Mouse (Mus musculus) embryonic facial prominence, embryonic 13.5 days (tissue): ENCODE results near the gene Tab1. TPM values are rescaled to one million over a fixed set of nuclear protein-coding genes. Genes with fewer than 3 reads are reported as not detected.

Source experiments
- ATAC-seq: fragments of 200-750 bp; cut with Nextera tagmentation; 2 replicates; pipeline ENCODE4 v1.8.0; 2017; ENCODE audit warnings: low read depth; ENCODE audit not compliant: insufficient number of reproducible peaks, insufficient read depth, low FRiP score, low TSS enrichment
- H3K27ac ChIP-seq: fragments of 300-500 bp; sonication (generic); 2 replicates; pipeline ENCODE4 v1.5.1; 2015; ENCODE audit warnings: moderate library complexity, mild to moderate bottlenecking, inconsistent platforms
- H3K27me3 ChIP-seq: fragments of 300-500 bp; sonication (generic); 2 replicates; pipeline ENCODE4 v1.6.1; 2015; ENCODE audit warnings: mild to moderate bottlenecking, inconsistent platforms
- H3K36me3 ChIP-seq: fragments of 300-500 bp; sonication (generic); 2 replicates; pipeline ENCODE4 v1.6.1; 2015; ENCODE audit warnings: mild to moderate bottlenecking, inconsistent platforms
- H3K4me1 ChIP-seq: fragments of 300-500 bp; sonication (generic); 2 replicates; pipeline ENCODE4 v1.6.1; 2015; ENCODE audit warnings: inconsistent platforms
- H3K4me2 ChIP-seq: fragments of 300-500 bp; sonication (generic); 2 replicates; pipeline ENCODE4 v1.6.1; 2015; ENCODE audit warnings: moderate library complexity, mild to moderate bottlenecking, inconsistent platforms
- H3K4me3 ChIP-seq: fragments of 300-500 bp; sonication (generic); 2 replicates; pipeline ENCODE4 v1.5.1; 2015; ENCODE audit warnings: mild to moderate bottlenecking, inconsistent platforms
- H3K9ac ChIP-seq: fragments of 300-500 bp; sonication (generic); 2 replicates; pipeline ENCODE4 v1.6.1; 2015; ENCODE audit warnings: mild to moderate bottlenecking, inconsistent platforms
- H3K9me3 ChIP-seq: fragments of 300-500 bp; sonication (generic); 2 replicates; pipeline ENCODE4 v1.6.1; 2016; ENCODE audit warnings: inconsistent platforms
- WGBS: fragments of 180-500 bp; shearing (Covaris S2); methylation state at CpG from one replicate; pipeline ENCODE4 v1.1.7; 2015; ENCODE audit warnings: mixed read lengths; 5-methylcytosine and 5-hydroxymethylcytosine counted together
- polyA plus RNA-seq: library from polyadenylated mRNA; unstranded; fragments of >200 nt; fragmentation: Nextera tagmentation; extraction: Ambion mirVana; gene quantifications from 2 replicates; pipeline ENCODE4 v1.2.1, GENCODE M21; 2015

The Tab1 gene
- polyA plus RNA-seq, 1 experiment from 2014 or later: 48.0 TPM

GRCm38 (mm10) chr15:80188927-80189326 is 56.0 kb downstream of the Tab1 start:
- H3K4me1 ChIP-seq: peaks cover 12% of the 10 kb centered on the region
- H3K9ac ChIP-seq: no peak overlapping the region
- 83% methylated on average over 5 of the region's 5 CpGs for WGBS
- no peak overlapping the region for H3K4me3 ChIP-seq
- ATAC-seq: no peak
- H3K27ac ChIP-seq: no peak overlapping the region
- H3K36me3 ChIP-seq: 0 out of 2 replicates have a peak, but pooled peaks cover 4% of the 10 kb centered on the region
- no peaks in the 10 kb centered on the region for H3K27me3 ChIP-seq
- no peaks in the 10 kb centered on the region for H3K9me3 ChIP-seq
- H3K4me2 ChIP-seq: no peak overlapping the region

- ATAC-seq: peak; percentile 22; the same call in 1 of the 2 replicates
Measured at GRCm38 (mm10) chr15:80190075-80190474, 57.1 kb downstream of the Tab1 start.

GRCm38 (mm10) chr15:80191585-80192245 is 58.8 kb downstream of the Tab1 start:
- Histone ChIP-seq H3K9me3 (no peaks in the 10 kb centered on the region), H3K4me2 (no peak overlapping the region), H3K4me1 (peaks cover 12% of the 10 kb centered on the region), H3K27ac (no peak overlapping the region), H3K27me3 (no peaks in the 10 kb centered on the region), H3K36me3 (0 out of 2 replicates have a peak, but pooled peaks cover 3% of the 10 kb centered on the region), H3K9ac (no peak overlapping the region), H3K4me3 (no peak overlapping the region)
- 74% methylated on average over 8 of the region's 8 CpGs for WGBS
- no peak for ATAC-seq

More at GRCm38 (mm10) chr15:80190075-80190474, 57.1 kb downstream of the Tab1 start:
- 74% methylated on average over 4 of the region's 4 CpGs for WGBS
- Histone ChIP-seq H3K9ac (no peak overlapping the region), H3K9me3 (no peaks in the 10 kb centered on the region), H3K27ac (no peak overlapping the region), H3K4me1 (peaks cover 12% of the 10 kb centered on the region), H3K4me2 (no peak overlapping the region), H3K27me3 (no peaks in the 10 kb centered on the region), H3K36me3 (0 out of 2 replicates have a peak, but pooled peaks cover 4% of the 10 kb centered on the region), H3K4me3 (no peak overlapping the region)

- no peak overlapping the region for H3K4me2 ChIP-seq
- no peak overlapping the region for H3K4me3 ChIP-seq
- H3K4me1 ChIP-seq: peaks cover 12% of the 10 kb centered on the region
- no peak for ATAC-seq
- no peaks in the 10 kb centered on the region for H3K9me3 ChIP-seq
- no peak overlapping the region for H3K9ac ChIP-seq
- no peaks in the 10 kb centered on the region for H3K27me3 ChIP-seq
- H3K27ac ChIP-seq: no peak overlapping the region
- 0 out of 2 replicates have a peak, but pooled peaks cover 3% of the 10 kb centered on the region for H3K36me3 ChIP-seq
- 81% methylated on average over 6 of the region's 6 CpGs for WGBS
Measured at GRCm38 (mm10) chr15:80192246-80192585, 59.3 kb downstream of the Tab1 start.

GRCm38 (mm10) chr15:80192847-80193246 is 59.9 kb downstream of the Tab1 start:
- no peak for ATAC-seq
- 79% methylated on average over 7 of the region's 7 CpGs for WGBS

GRCm38 (mm10) chr15:80199556-80199955 is 66.6 kb downstream of the Tab1 start:
- ATAC-seq: no peak

More at GRCm38 (mm10) chr15:80192847-80193246, 59.9 kb downstream of the Tab1 start:
- Histone ChIP-seq H3K4me2 (no peak overlapping the region), H3K9ac (no peak overlapping the region), H3K4me1 (peaks cover 12% of the 10 kb centered on the region), H3K9me3 (no peaks in the 10 kb centered on the region), H3K36me3 (0 out of 2 replicates have a peak, but pooled peaks cover 3% of the 10 kb centered on the region), H3K27ac (no peak overlapping the region), H3K4me3 (no peak overlapping the region), H3K27me3 (no peaks in the 10 kb centered on the region)

GRCm38 (mm10) chr15:80202111-80202775 is 69.3 kb downstream of the Tab1 start:
- ATAC-seq: no peak
- H3K27me3 ChIP-seq: no peaks in the 10 kb centered on the region
- H3K4me1 ChIP-seq: peaks cover 16% of the 10 kb centered on the region

More at GRCm38 (mm10) chr15:80199556-80199955, 66.6 kb downstream of the Tab1 start:
- WGBS: 63% methylated on average over 2 of the region's 2 CpGs
- Histone ChIP-seq H3K27me3 (no peaks in the 10 kb centered on the region), H3K27ac (no peak overlapping the region), H3K4me1 (peaks cover 16% of the 10 kb centered on the region), H3K36me3 (peaks cover 11% of the 10 kb centered on the region; the same call in 1 of the 2 replicates), H3K4me2 (no peak overlapping the region), H3K9me3 (no peaks in the 10 kb centered on the region), H3K4me3 (no peak overlapping the region), H3K9ac (no peak overlapping the region)

GRCm38 (mm10) chr15:80203406-80203805 is 70.5 kb downstream of the Tab1 start:
- Histone ChIP-seq H3K9me3 (no peaks in the 10 kb centered on the region), H3K9ac (no peak overlapping the region), H3K27me3 (no peaks in the 10 kb centered on the region), H3K4me1 (peaks cover 21% of the 10 kb centered on the region), H3K36me3 (peaks cover 17% of the 10 kb centered on the region), H3K4me3 (no peak overlapping the region), H3K4me2 (no peak overlapping the region), H3K27ac (no peak overlapping the region)
- no peak for ATAC-seq
- 28% methylated on average over 4 of the region's 4 CpGs for WGBS

More at GRCm38 (mm10) chr15:80202111-80202775, 69.3 kb downstream of the Tab1 start:
- H3K9me3 ChIP-seq: no peaks in the 10 kb centered on the region
- H3K36me3 ChIP-seq: peaks cover 17% of the 10 kb centered on the region
- H3K4me2 ChIP-seq: no peak overlapping the region
- 80% methylated on average over 6 of the region's 6 CpGs for WGBS
- no peak overlapping the region for H3K27ac ChIP-seq
- H3K9ac ChIP-seq: no peak overlapping the region
- no peak overlapping the region for H3K4me3 ChIP-seq

- Histone ChIP-seq H3K4me1 (peaks cover 25% of the 10 kb centered on the region), H3K36me3 (peaks cover 19% of the 10 kb centered on the region), H3K27ac (no peak overlapping the region), H3K9ac (no peak overlapping the region), H3K4me3 (no peak overlapping the region), H3K27me3 (no peaks in the 10 kb centered on the region), H3K4me2 (no peak overlapping the region), H3K9me3 (no peaks in the 10 kb centered on the region)
- no peak for ATAC-seq
- 87% methylated on average over 3 of the region's 3 CpGs for WGBS
Measured at GRCm38 (mm10) chr15:80206057-80206565, 73.2 kb downstream of the Tab1 start.

- Histone ChIP-seq H3K27me3 (no peaks in the 10 kb centered on the region), H3K4me2 (no peak overlapping the region), H3K4me1 (peaks cover 11% of the 10 kb centered on the region; the same call in 1 of the 2 replicates), H3K36me3 (peaks cover 43% of the 10 kb centered on the region), H3K9me3 (no peaks in the 10 kb centered on the region), H3K4me3 (no peak overlapping the region), H3K9ac (no peak overlapping the region), H3K27ac (peak overlapping the region; percentile 51; the same call in 1 of the 2 replicates)
- ATAC-seq: no peak
- 22% methylated on average over 4 of the region's 4 CpGs for WGBS
Measured at GRCm38 (mm10) chr15:80208446-80208845, 75.5 kb downstream of the Tab1 start.
